Mouse (Mus musculus): ENCODE measurements at regions not wholly inside any gene's neighbourhood (a gene's known extent, or its start where the extent isn't known, plus 50 kb on each side); places are given as distances from the start of the nearest gene placed in this dataset.

DNA sequence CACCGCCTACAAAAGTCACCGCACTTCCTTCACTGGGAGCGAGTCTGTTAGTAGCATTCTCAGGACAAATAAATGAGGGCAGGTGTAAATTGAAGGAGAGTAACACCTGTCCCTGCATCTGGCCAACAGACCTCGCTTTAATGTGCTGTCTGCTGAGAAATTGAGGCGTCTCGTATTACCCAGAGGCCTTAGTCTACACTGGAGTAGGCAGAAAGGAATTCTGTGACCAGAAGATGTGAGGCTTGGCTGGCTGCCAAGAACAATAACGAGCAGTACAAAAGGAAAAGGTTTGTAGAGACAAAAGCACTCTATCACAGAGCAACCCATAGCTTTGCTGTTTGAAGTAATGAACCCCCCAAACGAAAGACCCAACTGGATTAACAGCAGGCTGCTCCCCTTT is 488.4 kb upstream of the Gm9747 start:
- Histone ChIP-seq H3K9me3 (peaks cover 13% of the 10 kb centered on the region; the same call in 1 of the 2 replicates), H3K36me3 (replicated peaks; ENCODE audit: low read length) (no peaks in the 10 kb centered on the region), H3K27me3 (replicated peaks) (no peaks in the 10 kb centered on the region), H3K4me1 (no peaks in the 10 kb centered on the region), H3K4me3 (replicated peaks) (no peak overlapping the region)
- no peak for TF ChIP-seq FLI1 (IDR thresholded peaks at IDR 0.05; ENCODE audit: low read length)
- TF ChIP-seq GATA1 (IDR thresholded peaks at IDR 0.05; ENCODE audit: borderline replicate concordance, low read length) = no peak

DNA sequence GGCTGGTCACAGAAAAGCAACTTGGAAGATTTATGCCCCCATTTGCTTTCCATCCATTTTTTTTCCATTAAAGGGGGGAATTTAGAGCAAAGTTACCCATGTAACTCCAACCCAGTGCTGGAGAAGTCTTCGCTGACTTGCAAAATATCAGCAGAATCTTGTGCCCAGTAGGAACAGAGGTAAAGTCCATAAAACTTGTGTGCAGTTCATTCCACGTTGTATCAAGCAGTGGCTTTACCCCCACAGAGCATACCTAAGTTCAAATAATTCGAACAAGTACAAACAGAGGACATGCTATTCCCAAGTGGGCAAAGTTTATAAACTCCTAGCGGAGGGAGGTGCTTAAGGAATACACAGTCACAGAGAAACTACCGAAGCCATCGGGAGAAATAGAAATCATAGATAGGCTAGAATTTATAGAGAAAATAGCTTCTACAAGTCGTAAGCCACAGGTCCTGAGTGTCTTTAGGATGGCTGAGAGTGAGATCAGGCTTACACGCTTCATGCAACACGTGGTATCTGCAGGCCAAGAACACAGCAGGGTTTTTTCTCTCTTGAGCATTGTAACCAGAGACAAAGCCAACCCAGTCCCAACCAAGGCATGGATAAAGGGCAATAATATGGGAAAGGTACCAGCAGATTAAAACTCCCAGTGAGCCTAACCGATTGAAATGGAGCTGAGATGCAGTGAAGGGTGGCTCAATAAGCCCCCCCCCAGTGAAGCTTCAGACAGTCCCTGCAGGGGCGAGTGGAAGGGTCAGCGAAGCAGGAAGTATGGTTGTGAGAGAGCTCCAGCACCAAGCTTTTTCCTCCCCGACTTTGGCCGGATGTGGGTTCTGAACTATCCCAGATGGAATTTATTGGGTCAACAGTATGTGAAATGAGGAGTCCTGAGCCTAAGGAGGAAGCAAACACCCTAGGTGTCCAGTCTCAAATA is 487.6 kb upstream of the Gm9747 start:
- Histone ChIP-seq H3K4me1 (no peaks in the 10 kb centered on the region), H3K4me3 (replicated peaks) (no peak overlapping the region), H3K27me3 (replicated peaks) (no peaks in the 10 kb centered on the region), H3K9me3 (peaks cover 13% of the 10 kb centered on the region; the same call in 1 of the 2 replicates), H3K36me3 (replicated peaks; ENCODE audit: low read length) (no peaks in the 10 kb centered on the region)
- TF ChIP-seq GATA1 (IDR thresholded peaks at IDR 0.05; ENCODE audit: borderline replicate concordance, low read length) (no peak), FLI1 (IDR thresholded peaks at IDR 0.05; ENCODE audit: low read length) (no peak)

DNA sequence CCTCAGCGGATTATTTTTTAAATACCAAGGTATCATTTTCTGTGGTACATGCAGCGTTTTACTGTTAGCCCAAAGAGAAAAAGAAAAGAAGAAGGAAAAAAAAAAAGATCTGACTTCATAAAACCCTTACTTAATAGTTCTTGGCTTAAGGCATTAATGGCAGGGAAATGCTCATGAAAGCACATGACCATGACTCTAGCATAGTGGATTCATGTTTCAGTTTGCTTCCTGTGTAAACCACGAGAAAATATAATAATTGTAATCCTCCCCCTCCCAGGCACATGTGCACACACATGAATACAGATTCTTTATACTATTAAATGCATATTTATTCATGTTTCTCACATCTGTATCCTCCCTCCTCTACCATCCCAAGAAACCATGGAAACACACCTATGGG is 486.9 kb upstream of the Gm9747 start:
- Histone ChIP-seq H3K36me3 (replicated peaks; ENCODE audit: low read length) (no peaks in the 10 kb centered on the region), H3K4me3 (replicated peaks) (no peak overlapping the region), H3K9me3 (peaks cover 13% of the 10 kb centered on the region; the same call in 1 of the 2 replicates), H3K27me3 (replicated peaks) (no peaks in the 10 kb centered on the region), H3K4me1 (no peaks in the 10 kb centered on the region)
- no peak for TF ChIP-seq FLI1 (IDR thresholded peaks at IDR 0.05; ENCODE audit: low read length)
- TF ChIP-seq GATA1 (IDR thresholded peaks at IDR 0.05; ENCODE audit: borderline replicate concordance, low read length) = no peak

DNA sequence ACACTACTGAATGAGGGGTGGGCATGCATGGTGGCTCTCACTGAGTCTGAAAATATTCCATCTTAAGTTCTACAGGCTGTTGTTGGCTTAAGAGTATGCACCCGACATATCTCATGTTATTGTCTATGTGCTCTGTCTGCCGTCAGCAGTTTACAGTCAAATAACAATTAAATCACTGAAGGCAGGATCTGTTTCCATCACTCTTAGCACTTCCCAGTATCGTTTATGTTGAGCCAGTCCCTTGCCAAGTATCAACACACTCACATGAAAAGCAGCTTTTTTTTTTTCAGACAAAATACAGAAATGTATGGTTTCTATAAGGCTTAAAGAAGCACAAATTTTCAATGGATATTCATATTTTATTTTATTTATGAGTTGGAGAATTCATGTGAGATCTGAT is 485.9 kb upstream of the Gm9747 start:
- Histone ChIP-seq H3K9me3 (peaks cover 13% of the 10 kb centered on the region; the same call in 1 of the 2 replicates), H3K4me1 (no peaks in the 10 kb centered on the region), H3K36me3 (replicated peaks; ENCODE audit: low read length) (no peaks in the 10 kb centered on the region)

DNA sequence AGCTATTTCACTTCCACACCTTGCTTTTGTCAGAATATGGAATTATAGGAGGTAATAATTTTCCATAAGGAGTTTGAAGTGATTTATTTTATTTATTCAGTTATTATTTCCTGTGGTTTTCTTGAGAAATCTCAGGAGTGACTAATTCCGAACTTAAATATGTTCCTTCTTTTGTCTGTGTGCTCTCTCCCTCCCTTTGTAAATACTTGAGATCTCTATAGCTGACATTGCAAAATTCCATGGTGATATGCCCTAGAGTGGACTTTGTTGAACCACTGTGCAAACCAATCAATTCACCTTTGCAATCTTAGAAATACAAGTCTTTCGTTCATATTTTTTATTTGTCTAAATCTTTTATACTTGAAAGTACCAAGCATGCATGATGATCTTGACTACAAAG is 478.8 kb upstream of the Gm9747 start:
- H3K27me3 ChIP-seq (replicated peaks) = no peaks in the 10 kb centered on the region
- no peak overlapping the region for H3K4me3 ChIP-seq (replicated peaks)
- TF ChIP-seq FLI1 (IDR thresholded peaks at IDR 0.05; ENCODE audit: low read length) = no peak
- TF ChIP-seq GATA1 (IDR thresholded peaks at IDR 0.05; ENCODE audit: borderline replicate concordance, low read length) = no peak
- no peaks in the 10 kb centered on the region for H3K36me3 ChIP-seq (replicated peaks; ENCODE audit: low read length)
- no peaks in the 10 kb centered on the region for H3K9me3 ChIP-seq
- H3K4me1 ChIP-seq = no peaks in the 10 kb centered on the region

More for the DNA sequence above, 485.9 kb upstream of the Gm9747 start:
- TF ChIP-seq FLI1 (IDR thresholded peaks at IDR 0.05; ENCODE audit: low read length) (no peak), GATA1 (IDR thresholded peaks at IDR 0.05; ENCODE audit: borderline replicate concordance, low read length) (no peak)
- no peak overlapping the region for H3K4me3 ChIP-seq (replicated peaks)
- no peaks in the 10 kb centered on the region for H3K27me3 ChIP-seq (replicated peaks)

DNA sequence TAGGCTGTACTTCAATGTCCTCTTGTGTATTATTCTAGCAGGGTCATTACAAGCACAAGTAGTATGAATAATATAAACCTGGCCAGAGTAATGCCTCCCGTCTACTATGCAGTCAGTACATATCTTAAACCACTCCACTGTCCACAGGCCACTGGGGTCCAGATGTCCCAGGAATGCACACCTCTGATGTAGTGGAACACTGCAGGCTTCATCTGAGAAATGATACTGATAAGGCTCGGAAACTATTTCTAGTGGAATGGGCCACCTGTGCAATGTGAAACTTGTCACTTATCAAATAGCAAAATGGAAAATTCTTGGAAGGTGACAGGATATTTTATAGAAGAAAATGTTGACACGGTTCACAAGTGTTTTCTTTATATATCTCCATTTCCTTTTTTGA is 477.6 kb upstream of the Gm9747 start:
- H3K9me3 ChIP-seq = no peaks in the 10 kb centered on the region
- no peaks in the 10 kb centered on the region for H3K36me3 ChIP-seq (replicated peaks; ENCODE audit: low read length)
- no peaks in the 10 kb centered on the region for H3K4me1 ChIP-seq
- TF ChIP-seq FLI1 (IDR thresholded peaks at IDR 0.05; ENCODE audit: low read length) (no peak), GATA1 (IDR thresholded peaks at IDR 0.05; ENCODE audit: borderline replicate concordance, low read length) (no peak)
- no peak overlapping the region for H3K4me3 ChIP-seq (replicated peaks)
- no peaks in the 10 kb centered on the region for H3K27me3 ChIP-seq (replicated peaks)

DNA sequence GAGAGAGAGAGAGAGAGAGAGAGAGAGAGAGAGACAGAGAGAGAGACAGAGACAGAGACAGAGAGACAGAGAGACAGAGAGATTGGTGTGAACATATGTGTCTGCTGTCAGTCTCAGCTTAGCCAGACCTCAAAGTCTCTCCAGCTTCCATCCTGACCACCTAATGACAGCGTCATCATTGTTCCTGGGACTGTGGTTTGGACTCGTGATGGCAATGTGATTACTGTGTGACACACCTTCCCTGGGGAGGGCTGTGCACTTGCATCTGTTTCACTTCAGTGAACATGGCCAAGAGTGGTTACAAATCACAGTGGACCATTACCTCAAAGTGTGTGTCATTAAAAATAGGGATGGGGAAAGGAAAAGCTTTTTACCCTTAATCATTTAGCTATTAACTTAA is 477.2 kb upstream of the Gm9747 start:
- no peak overlapping the region for H3K4me3 ChIP-seq (replicated peaks)
- H3K9me3 ChIP-seq = no peaks in the 10 kb centered on the region
- no peaks in the 10 kb centered on the region for H3K27me3 ChIP-seq (replicated peaks)
- TF ChIP-seq FLI1 (IDR thresholded peaks at IDR 0.05; ENCODE audit: low read length) (no peak), GATA1 (IDR thresholded peaks at IDR 0.05; ENCODE audit: borderline replicate concordance, low read length) (no peak)
- H3K36me3 ChIP-seq (replicated peaks; ENCODE audit: low read length) = no peaks in the 10 kb centered on the region
- H3K4me1 ChIP-seq = no peaks in the 10 kb centered on the region

DNA sequence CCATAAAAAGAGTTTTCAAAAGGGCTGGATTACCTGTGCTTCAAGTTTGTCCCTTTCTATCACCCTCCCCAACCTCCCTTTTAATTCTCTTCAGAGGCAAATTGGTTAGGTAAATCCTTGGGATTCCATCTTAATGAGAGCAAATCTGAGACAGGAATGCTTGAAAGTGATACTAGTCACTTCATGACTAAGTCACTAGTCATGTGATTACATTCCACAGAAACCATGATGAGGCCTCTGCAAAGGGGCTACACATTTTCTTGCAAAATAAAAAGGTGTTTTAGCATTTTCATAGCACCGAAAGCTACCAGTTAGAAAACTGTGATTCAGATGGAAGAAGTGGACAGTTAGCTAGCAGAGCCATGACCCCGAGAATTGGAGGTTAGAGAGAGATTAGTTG is 473.0 kb upstream of the Gm9747 start:
- Histone ChIP-seq H3K4me3 (replicated peaks) (no peak overlapping the region), H3K36me3 (replicated peaks; ENCODE audit: low read length) (no peaks in the 10 kb centered on the region), H3K4me1 (no peaks in the 10 kb centered on the region), H3K9me3 (no peaks in the 10 kb centered on the region; the same call in 1 of the 2 replicates), H3K27me3 (replicated peaks) (no peaks in the 10 kb centered on the region)
- no peak for TF ChIP-seq GATA1 (IDR thresholded peaks at IDR 0.05; ENCODE audit: borderline replicate concordance, low read length)
- TF ChIP-seq FLI1 (IDR thresholded peaks at IDR 0.05; ENCODE audit: low read length) = no peak

DNA sequence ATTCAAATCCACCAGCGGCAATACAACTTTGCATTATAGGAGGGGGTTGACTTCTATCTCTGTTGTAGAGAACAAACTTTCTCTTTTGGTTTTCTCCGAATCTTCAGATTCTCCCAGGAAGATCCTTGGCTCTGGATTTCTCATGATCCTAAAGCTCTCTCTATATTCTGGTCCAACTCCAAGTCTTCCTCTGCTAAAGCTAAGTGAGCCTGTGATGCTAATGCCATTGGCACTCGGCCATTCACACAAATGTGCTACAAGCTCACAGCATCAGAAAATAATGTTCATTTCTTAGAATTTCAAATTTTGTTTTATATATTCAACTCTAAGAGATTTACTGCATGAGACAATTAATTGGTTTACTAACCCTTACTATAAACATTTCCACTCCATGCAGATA is 461.2 kb upstream of the Gm9747 start:
- H3K27me3 ChIP-seq (replicated peaks) = no peaks in the 10 kb centered on the region
- TF ChIP-seq GATA1 (IDR thresholded peaks at IDR 0.05; ENCODE audit: borderline replicate concordance, low read length) = no peak
- TF ChIP-seq FLI1 (IDR thresholded peaks at IDR 0.05; ENCODE audit: low read length) = no peak

DNA sequence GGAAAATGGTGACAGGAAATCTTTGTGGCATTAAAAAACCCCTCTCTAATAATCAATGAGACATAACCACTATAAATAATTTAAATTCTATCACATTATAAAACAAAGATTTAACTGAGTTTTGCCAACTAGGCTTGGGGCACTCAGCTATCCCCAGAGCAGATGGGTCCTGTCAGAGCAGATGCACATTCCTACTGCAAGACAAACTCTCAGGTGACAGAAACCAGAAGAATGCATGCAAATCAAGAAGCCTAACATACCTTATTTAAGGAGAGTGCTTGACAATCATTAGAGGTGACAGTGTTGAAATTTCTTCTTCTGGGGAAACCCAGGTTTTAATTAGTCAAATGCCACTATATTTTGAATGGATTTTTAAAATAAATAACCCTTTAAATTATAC is 452.3 kb upstream of the Gm9747 start:
- Histone ChIP-seq H3K27me3 (replicated peaks) (no peaks in the 10 kb centered on the region), H3K9me3 (0 out of 2 replicates have a peak, but pooled peaks cover 3% of the 10 kb centered on the region), H3K4me1 (no peaks in the 10 kb centered on the region), H3K36me3 (replicated peaks; ENCODE audit: low read length) (no peaks in the 10 kb centered on the region), H3K4me3 (replicated peaks) (no peak overlapping the region)
- TF ChIP-seq GATA1 (IDR thresholded peaks at IDR 0.05; ENCODE audit: borderline replicate concordance, low read length) (no peak), FLI1 (IDR thresholded peaks at IDR 0.05; ENCODE audit: low read length) (no peak)

More for the DNA sequence above, 461.2 kb upstream of the Gm9747 start:
- Histone ChIP-seq H3K9me3 (no peaks in the 10 kb centered on the region), H3K4me1 (no peaks in the 10 kb centered on the region), H3K4me3 (replicated peaks) (no peak overlapping the region), H3K36me3 (replicated peaks; ENCODE audit: low read length) (no peaks in the 10 kb centered on the region)
